In the genomic region with DNA sequence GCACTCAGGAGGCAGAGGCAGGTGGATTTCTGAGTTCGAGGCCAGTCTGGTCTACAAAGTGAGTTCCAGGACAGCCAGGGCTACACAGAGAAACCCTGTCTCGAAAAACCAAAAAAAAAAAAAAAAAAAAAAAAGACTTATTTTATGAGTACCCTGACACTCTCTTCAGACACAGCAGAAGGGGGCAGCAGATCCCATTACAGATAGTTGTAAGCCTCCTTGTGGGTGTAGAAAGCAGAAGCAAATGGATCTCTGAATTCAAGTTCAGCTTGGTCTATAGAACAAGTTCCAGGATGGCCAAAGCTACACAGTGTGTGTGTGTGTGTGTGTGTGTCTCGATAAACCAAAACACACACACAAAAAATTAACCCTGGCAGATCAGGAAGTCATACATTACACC, we compare ENCODE assay signal across 8 mouse cellular contexts. TPM values are rescaled to one million over a fixed set of nuclear protein-coding genes. Genes with fewer than 3 reads are reported as not detected.
A peak's percentile ranks its signal among the peaks of the same experiment; 100 is the strongest.
DNase-seq lines count a peak whose midpoint lies in the region; ATAC-seq and TF ChIP-seq lines count a peak whose summit lies in the region.
"Not testable (repeated sequence)": the region's sequence is repeated elsewhere in the genome, so short reads cannot be mapped to it uniquely, and the experiment has no call there.

No protein-coding gene starts in this region.

- H3K9me3 ChIP-seq in ES-E14 (ENCODE audit: control insufficient read depth, insufficient read depth, low read depth, low read length); heart, postnatal 0 days (replicated peaks; ENCODE audit: control insufficient read depth, low read length): not testable (repeated sequence)

- peak; percentile 4; the same call in 1 of the 2 replicates for TF ChIP-seq CTCF in heart, postnatal 0 days (IDR thresholded peaks at IDR 0.05; ENCODE audit: low read depth)
- peak; percentile 15; the same call in 1 of the 2 replicates for TF ChIP-seq CTCF in spleen, adult 2 months (IDR thresholded peaks at IDR 0.05; ENCODE audit: extremely low read depth, insufficient read depth, insufficient read length, insufficient replicate concordance)

- TF ChIP-seq EP300 in heart, postnatal 0 days (IDR thresholded peaks at IDR 0.05; ENCODE audit: low read depth), result not testable (repeated sequence)

- not testable (repeated sequence) for H3K9ac ChIP-seq in ES-E14 (ENCODE audit: insufficient read depth, low read depth, low read length, poor library complexity, severe bottlenecking); heart, postnatal 0 days (replicated peaks; ENCODE audit: low read depth, low read length)

- H3K27me3 ChIP-seq in heart, postnatal 0 days (ENCODE audit: control insufficient read depth, insufficient read depth, low read length); spleen, adult 2 months (ENCODE audit: control insufficient read depth, insufficient read depth, low read length): not testable (repeated sequence)

- peaks cover 21% of the 10 kb centered on the region for H3K36me3 ChIP-seq in ES-E14 (ENCODE audit: control insufficient read depth, insufficient read depth, low read length, poor library complexity, severe bottlenecking)
- not testable (repeated sequence) for H3K36me3 ChIP-seq in heart, postnatal 0 days (replicated peaks; ENCODE audit: control insufficient read depth, insufficient read depth, low read length); spleen, adult 2 months (ENCODE audit: control insufficient read depth, insufficient read depth, low read length)

- WGBS in heart, postnatal 0 days, result 87% methylated on average over 2 of the region's 3 CpGs
- 55% methylated on average over 2 of the region's 3 CpGs for WGBS in spleen, adult 2 months

- not testable (repeated sequence) for TF ChIP-seq POLR2A in spleen, adult 2 months (IDR thresholded peaks at IDR 0.05; ENCODE audit: low read depth, low read length)

- H3K4me3 ChIP-seq in ES-E14 (ENCODE audit: insufficient read depth in 1 of 2, low read depth in 1 of 2, low read length in 2 of 2, poor library complexity in 1 of 2, severe bottlenecking in 1 of 2); heart, postnatal 0 days (ENCODE audit: low read depth, low read length); spleen, adult 2 months (ENCODE audit: extremely low read depth, insufficient read depth, insufficient read length): not testable (repeated sequence)

- H3K27ac ChIP-seq in ES-E14 (ENCODE audit: insufficient read depth, low read depth, low read length, poor library complexity, severe bottlenecking); heart, postnatal 0 days (ENCODE audit: low read depth); spleen, adult 2 months (ENCODE audit: insufficient read depth, low read length): not testable (repeated sequence)

- peaks cover 9 to 20% of the 10 kb centered on the region in 2 experiments; a peak in 3 of 4 replicates for H3K4me1 ChIP-seq in ES-E14 (ENCODE audit: control insufficient read depth in 2 of 2, insufficient read depth in 2 of 2, low read length in 2 of 2, poor library complexity in 1 of 2)
- not testable (repeated sequence) for H3K4me1 ChIP-seq in heart, postnatal 0 days (ENCODE audit: control insufficient read depth, insufficient read depth); spleen, adult 2 months (ENCODE audit: control insufficient read depth, insufficient read depth, insufficient read length)

- in situ Hi-C loops in ES-E14 (cut with MboI; ENCODE audit: low sequenced_read_pairs in 2 of 2, unreplicated experiment in 2 of 2), result not testable (repeated sequence)

- not testable (repeated sequence) for ATAC-seq in heart, postnatal 0 days (ENCODE audit: insufficient read depth, low read depth)

- DNase-seq in 416B (ENCODE audit: low read depth), result peak; percentile 81
- not testable (repeated sequence) for DNase-seq in ES-E14 (ENCODE audit: low read depth, low spot score); heart, postnatal 0 days (ENCODE audit: low spot score)
- peak; percentile 31 to 40 for DNase-seq in cerebellum, postnatal 10 days
- DNase-seq in layer of hippocampus, postnatal 10 days (ENCODE audit: low spot score in 2 of 2), result peak; percentile 4 to 14
- DNase-seq in lung, postnatal 25 days (ENCODE audit: low spot score), result peak; percentile 29
- peak; percentile 29 to 52 for DNase-seq in spleen, adult 2 months (ENCODE audit: low read depth in 1 of 2, low spot score in 2 of 2)
- peak; percentile 57 for DNase-seq in thymus, postnatal 4 days

- H3K4me2 ChIP-seq in heart, postnatal 0 days (ENCODE audit: low read depth, low read length), result not testable (repeated sequence)

TF ChIP-seq in ES-E14, 5 proteins besides CTCF, POLR2A, EP300 and RAD21:
- peak; percentile 82 for TF ChIP-seq ZNF384 (IDR thresholded peaks at IDR 0.05; ENCODE audit: low read depth, low read length)

RNA-seq across cellular contexts. Expression of a gene that starts 5.9 kb away (rescaled TPM):
- 193 and 205 TPM in 2 replicates for total RNA-seq in ES-E14 (2012; rRNA removed)
- total RNA-seq in heart, postnatal 0 days (2014; rRNA removed; ENCODE audit: low replicate concordance), result 9.4 and 24.7 TPM in 2 replicates
- polyA plus RNA-seq in heart, postnatal 0 days (2015; fragmentation: Nextera tagmentation; extraction: Ambion mirVana), result 19.4 and 20.5 TPM in 2 replicates
- 10 to 100 TPM in 1 of 2 experiments, 1 to 10 TPM in 1; 9.3 to 10.5 TPM for total RNA-seq in layer of hippocampus, postnatal 10 days (2021)
- 2.7 and 2.8 TPM in 2 replicates for polyA plus RNA-seq in spleen, adult 2 months (2012; rRNA removed)

RNA-seq across cellular contexts. Expression of a gene that starts 44.3 kb away (rescaled TPM):
- total RNA-seq in ES-E14 (2012; rRNA removed), result 24.8 and 25.7 TPM in 2 replicates
- 5.8 and 7.6 TPM in 2 replicates for total RNA-seq in heart, postnatal 0 days (2014; rRNA removed; ENCODE audit: low replicate concordance)
- polyA plus RNA-seq in heart, postnatal 0 days (2015; fragmentation: Nextera tagmentation; extraction: Ambion mirVana), result 5.7 and 6.2 TPM in 2 replicates
- 1 to 10 TPM; 9.5 to 9.9 TPM for total RNA-seq in layer of hippocampus, postnatal 10 days (2021)
- polyA plus RNA-seq in spleen, adult 2 months (2012; rRNA removed), result 2.1 and 2.9 TPM in 2 replicates
